Mouse (Mus musculus): ENCODE results near the gene Pbx3. TPM values are rescaled to one million over a fixed set of nuclear protein-coding genes. Genes with fewer than 3 reads are reported as not detected.

The Pbx3 gene
- polyA plus RNA-seq, 1 experiment from 2014 or later, result 10.8 TPM

- ATAC-seq, result no peak
- Histone ChIP-seq H3K9ac (ENCODE audit: low read depth, low read length) (no peak overlapping the region), H3K4me3 (ENCODE audit: low read depth, low read length) (no peak overlapping the region), H3K4me1 (replicated peaks; ENCODE audit: control insufficient read depth, insufficient read depth, low read length) (no peaks in the 10 kb centered on the region; the same call in 1 of the 2 replicates), H3K27ac (ENCODE audit: low read depth, low read length) (no peak overlapping the region), H3K36me3 (ENCODE audit: control insufficient read depth, insufficient read depth) (no peaks in the 10 kb centered on the region), H3K4me2 (replicated peaks; ENCODE audit: low read depth) (no peak overlapping the region), H3K27me3 (replicated peaks; ENCODE audit: control insufficient read depth, insufficient read depth, low read length) (no peaks in the 10 kb centered on the region), H3K9me3 (ENCODE audit: control insufficient read depth) (no peaks in the 10 kb centered on the region)
- TF ChIP-seq CTCF (IDR thresholded peaks at IDR 0.05; ENCODE audit: low read depth), result no peak
- WGBS, result 44% methylated on average over 6 of the region's 6 CpGs
Observed at GRCm38 (mm10) chr2:34225470-34225869, 147.5 kb downstream of the Pbx3 start.

GRCm38 (mm10) chr2:34221477-34221876 is 151.5 kb downstream of the Pbx3 start:
- Histone ChIP-seq H3K27me3 (replicated peaks; ENCODE audit: control insufficient read depth, insufficient read depth, low read length) (no peaks in the 10 kb centered on the region), H3K9me3 (ENCODE audit: control insufficient read depth) (no peaks in the 10 kb centered on the region), H3K36me3 (ENCODE audit: control insufficient read depth, insufficient read depth) (no peaks in the 10 kb centered on the region), H3K9ac (ENCODE audit: low read depth, low read length) (no peak overlapping the region), H3K4me2 (replicated peaks; ENCODE audit: low read depth) (no peak overlapping the region), H3K4me3 (ENCODE audit: low read depth, low read length) (no peak overlapping the region), H3K4me1 (replicated peaks; ENCODE audit: control insufficient read depth, insufficient read depth, low read length) (no peaks in the 10 kb centered on the region), H3K27ac (ENCODE audit: low read depth, low read length) (no peak overlapping the region)
- WGBS, result 83% methylated on average over 3 of the region's 3 CpGs
- no peak for ATAC-seq
- TF ChIP-seq CTCF (IDR thresholded peaks at IDR 0.05; ENCODE audit: low read depth), result no peak

- no peak for TF ChIP-seq CTCF (IDR thresholded peaks at IDR 0.05; ENCODE audit: low read depth)
- no peak for ATAC-seq
- no peak overlapping the region for H3K4me3 ChIP-seq (ENCODE audit: low read depth, low read length)
- H3K4me2 ChIP-seq (replicated peaks; ENCODE audit: low read depth), result no peak overlapping the region
- H3K36me3 ChIP-seq (ENCODE audit: control insufficient read depth, insufficient read depth), result no peaks in the 10 kb centered on the region
- no peaks in the 10 kb centered on the region for H3K9me3 ChIP-seq (ENCODE audit: control insufficient read depth)
- no peaks in the 10 kb centered on the region for H3K27me3 ChIP-seq (replicated peaks; ENCODE audit: control insufficient read depth, insufficient read depth, low read length)
- 88% methylated on average over 1 of the region's 1 CpGs for WGBS
- H3K27ac ChIP-seq (ENCODE audit: low read depth, low read length), result no peak overlapping the region
- H3K4me1 ChIP-seq (replicated peaks; ENCODE audit: control insufficient read depth, insufficient read depth, low read length), result no peaks in the 10 kb centered on the region
- H3K9ac ChIP-seq (ENCODE audit: low read depth, low read length), result no peak overlapping the region
Observed at GRCm38 (mm10) chr2:34219150-34219549, 153.8 kb downstream of the Pbx3 start.

- no peaks in the 10 kb centered on the region for H3K27me3 ChIP-seq (replicated peaks; ENCODE audit: control insufficient read depth, insufficient read depth, low read length)
- no peaks in the 10 kb centered on the region for H3K9me3 ChIP-seq (ENCODE audit: control insufficient read depth)
- no peak for ATAC-seq
- H3K4me3 ChIP-seq (ENCODE audit: low read depth, low read length), result no peak overlapping the region
- H3K9ac ChIP-seq (ENCODE audit: low read depth, low read length), result no peak overlapping the region
- H3K4me1 ChIP-seq (replicated peaks; ENCODE audit: control insufficient read depth, insufficient read depth, low read length), result no peaks in the 10 kb centered on the region
- no peak for TF ChIP-seq CTCF (IDR thresholded peaks at IDR 0.05; ENCODE audit: low read depth)
- H3K4me2 ChIP-seq (replicated peaks; ENCODE audit: low read depth), result no peak overlapping the region
- WGBS, result 71% methylated on average over 5 of the region's 5 CpGs
- no peak overlapping the region for H3K27ac ChIP-seq (ENCODE audit: low read depth, low read length)
- H3K36me3 ChIP-seq (ENCODE audit: control insufficient read depth, insufficient read depth), result no peaks in the 10 kb centered on the region
Observed at GRCm38 (mm10) chr2:34217596-34217995, 155.3 kb downstream of the Pbx3 start.

- TF ChIP-seq CTCF (IDR thresholded peaks at IDR 0.05; ENCODE audit: low read depth), result no peak
- no peaks in the 10 kb centered on the region for H3K9me3 ChIP-seq (ENCODE audit: control insufficient read depth)
- no peaks in the 10 kb centered on the region for H3K4me1 ChIP-seq (replicated peaks; ENCODE audit: control insufficient read depth, insufficient read depth, low read length)
- no peaks in the 10 kb centered on the region for H3K27me3 ChIP-seq (replicated peaks; ENCODE audit: control insufficient read depth, insufficient read depth, low read length)
- 87% methylated on average over 5 of the region's 5 CpGs for WGBS
- H3K9ac ChIP-seq (ENCODE audit: low read depth, low read length), result no peak overlapping the region
- H3K36me3 ChIP-seq (ENCODE audit: control insufficient read depth, insufficient read depth), result no peaks in the 10 kb centered on the region
- ATAC-seq, result no peak
- no peak overlapping the region for H3K27ac ChIP-seq (ENCODE audit: low read depth, low read length)
- H3K4me2 ChIP-seq (replicated peaks; ENCODE audit: low read depth), result no peak overlapping the region
- H3K4me3 ChIP-seq (ENCODE audit: low read depth, low read length), result no peak overlapping the region
Observed at GRCm38 (mm10) chr2:34215496-34215895, 157.4 kb downstream of the Pbx3 start.

GRCm38 (mm10) chr2:34212418-34212817 is 160.5 kb downstream of the Pbx3 start:
- no peak overlapping the region for H3K4me3 ChIP-seq (ENCODE audit: low read depth, low read length)

GRCm38 (mm10) chr2:34204797-34205196 is 168.1 kb downstream of the Pbx3 start:
- H3K4me2 ChIP-seq (replicated peaks; ENCODE audit: low read depth), result no peak overlapping the region
- H3K27me3 ChIP-seq (replicated peaks; ENCODE audit: control insufficient read depth, insufficient read depth, low read length), result no peaks in the 10 kb centered on the region
- no peak overlapping the region for H3K4me3 ChIP-seq (ENCODE audit: low read depth, low read length)
- H3K9ac ChIP-seq (ENCODE audit: low read depth, low read length), result no peak overlapping the region
- no peak overlapping the region for H3K27ac ChIP-seq (ENCODE audit: low read depth, low read length)
- no peaks in the 10 kb centered on the region for H3K9me3 ChIP-seq (ENCODE audit: control insufficient read depth)
- 92% methylated on average over 8 of the region's 8 CpGs for WGBS
- H3K4me1 ChIP-seq (replicated peaks; ENCODE audit: control insufficient read depth, insufficient read depth, low read length), result no peaks in the 10 kb centered on the region
- TF ChIP-seq CTCF (IDR thresholded peaks at IDR 0.05; ENCODE audit: low read depth), result no peak
- 0 out of 2 replicates have a peak, but pooled peaks cover 6% of the 10 kb centered on the region for H3K36me3 ChIP-seq (ENCODE audit: control insufficient read depth, insufficient read depth)
- no peak for ATAC-seq

More at GRCm38 (mm10) chr2:34212418-34212817, 160.5 kb downstream of the Pbx3 start:
- Histone ChIP-seq H3K27ac (ENCODE audit: low read depth, low read length) (no peak overlapping the region), H3K9me3 (ENCODE audit: control insufficient read depth) (no peaks in the 10 kb centered on the region), H3K4me2 (replicated peaks; ENCODE audit: low read depth) (no peak overlapping the region), H3K9ac (ENCODE audit: low read depth, low read length) (no peak overlapping the region), H3K4me1 (replicated peaks; ENCODE audit: control insufficient read depth, insufficient read depth, low read length) (no peaks in the 10 kb centered on the region), H3K27me3 (replicated peaks; ENCODE audit: control insufficient read depth, insufficient read depth, low read length) (no peaks in the 10 kb centered on the region), H3K36me3 (ENCODE audit: control insufficient read depth, insufficient read depth) (no peaks in the 10 kb centered on the region)
- no peak for ATAC-seq
- no peak for TF ChIP-seq CTCF (IDR thresholded peaks at IDR 0.05; ENCODE audit: low read depth)
- 94% methylated on average over 1 of the region's 1 CpGs for WGBS

All from intestine, postnatal 0 days (tissue).